Mouse (Mus musculus) left cerebral cortex, adult 9 months (tissue): ENCODE measurements around the gene Rab8b.
"Not testable (repeated sequence)": the region's sequence is repeated elsewhere in the genome, so short reads cannot be mapped to it uniquely, and the experiment has no call there.

Experiments used
- DNase-seq, 2 experiments: peaks; one replicate each; pipeline ENCODE4 v3.0.0; 2022; ENCODE audit warnings: low spot score in 2 of 2

The Rab8b gene

GRCm38 (mm10) chr9:66917216-66917891 is 2.1 kb downstream of the Rab8b start:
- DNase-seq, result no peak

GRCm38 (mm10) chr9:66915869-66916785 is 3.4 kb downstream of the Rab8b start:
- DNase-seq, result no peak

GRCm38 (mm10) chr9:66915401-66915800 is 4.1 kb downstream of the Rab8b start:
- no peak for DNase-seq

GRCm38 (mm10) chr9:66914540-66914939 is 4.9 kb downstream of the Rab8b start:
- no peak for DNase-seq

GRCm38 (mm10) chr9:66913254-66913934 is 6.1 kb downstream of the Rab8b start:
- not testable (repeated sequence) for DNase-seq

GRCm38 (mm10) chr9:66912304-66912703 is 7.2 kb downstream of the Rab8b start:
- no peak for DNase-seq

- DNase-seq, result no peak
Observed at GRCm38 (mm10) chr9:66910677-66911076, 8.8 kb downstream of the Rab8b start.

GRCm38 (mm10) chr9:66909922-66910321 is 9.6 kb downstream of the Rab8b start:
- no peak for DNase-seq

GRCm38 (mm10) chr9:66907746-66908397 is 11.6 kb downstream of the Rab8b start:
- DNase-seq, result no peak

GRCm38 (mm10) chr9:66907126-66907525 is 12.4 kb downstream of the Rab8b start:
- no peak for DNase-seq

GRCm38 (mm10) chr9:66905990-66906389 is 13.5 kb downstream of the Rab8b start:
- DNase-seq, result no peak

- no peak for DNase-seq
Observed at GRCm38 (mm10) chr9:66899526-66899925, 20.0 kb downstream of the Rab8b start.

- DNase-seq, result no peak
Observed at GRCm38 (mm10) chr9:66899072-66899471, 20.4 kb downstream of the Rab8b start.

GRCm38 (mm10) chr9:66897851-66898250 is 21.6 kb downstream of the Rab8b start:
- no peak for DNase-seq

- no peak for DNase-seq
Observed at GRCm38 (mm10) chr9:66896951-66897350, 22.5 kb downstream of the Rab8b start.

GRCm38 (mm10) chr9:66895995-66896394 is 23.5 kb downstream of the Rab8b start:
- no peak for DNase-seq

- DNase-seq, result no peak
Observed at GRCm38 (mm10) chr9:66895035-66895779, 24.3 kb downstream of the Rab8b start.

- no peak for DNase-seq
Observed at GRCm38 (mm10) chr9:66894421-66894820, 25.1 kb downstream of the Rab8b start.

- not testable (repeated sequence) for DNase-seq
Observed at GRCm38 (mm10) chr9:66892456-66892855, 27.0 kb downstream of the Rab8b start.

GRCm38 (mm10) chr9:66887960-66888610 is 31.4 kb downstream of the Rab8b start:
- no peak for DNase-seq
